Mouse (Mus musculus) cerebellum, postnatal 14 days (tissue): Measurements from ENCODE around the gene Grin2c.

Experiments used
- DNase-seq, 2 experiments: peaks; one replicate each; pipeline ENCODE4 v3.0.0; 2021; ENCODE audit warnings: mixed read lengths in 2 of 2

Grin2c gene

DNA sequence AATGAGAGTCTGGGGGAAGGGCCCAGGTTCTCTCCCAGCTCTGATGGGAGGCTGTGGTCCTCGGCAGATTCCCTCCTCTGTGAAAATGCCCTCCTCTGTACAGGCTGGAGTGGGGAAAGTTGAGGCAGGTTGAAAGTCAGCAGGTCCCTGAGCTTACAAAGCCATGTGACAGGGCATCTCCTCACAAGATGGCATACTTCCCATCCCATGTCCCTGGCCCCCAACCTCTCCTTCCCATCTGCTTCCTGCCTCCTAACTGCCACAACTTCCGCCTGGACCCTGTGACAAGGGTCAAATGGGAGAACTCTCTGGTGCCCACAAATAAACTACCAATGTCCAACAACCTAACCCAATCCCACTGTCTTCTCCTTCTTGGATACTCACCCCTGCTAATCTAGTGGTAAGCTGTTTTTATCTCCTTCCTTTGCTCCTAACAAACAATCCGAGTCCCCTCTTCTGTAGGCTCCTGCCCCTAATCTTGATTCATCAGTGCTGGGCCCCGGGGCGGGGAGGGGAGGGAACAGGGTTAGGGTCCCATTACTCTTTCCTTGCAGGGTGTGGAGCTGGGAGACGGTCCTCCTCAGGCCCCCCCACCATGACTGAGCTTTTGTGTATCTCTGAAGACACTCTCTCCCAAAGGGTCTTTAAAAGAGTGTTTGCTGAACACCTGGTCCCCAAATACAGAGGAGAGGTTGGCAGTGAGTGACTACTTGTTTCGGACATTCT is 2.7 kb downstream of the Grin2c start:
- peak; percentile 53 to 62 for DNase-seq

DNA sequence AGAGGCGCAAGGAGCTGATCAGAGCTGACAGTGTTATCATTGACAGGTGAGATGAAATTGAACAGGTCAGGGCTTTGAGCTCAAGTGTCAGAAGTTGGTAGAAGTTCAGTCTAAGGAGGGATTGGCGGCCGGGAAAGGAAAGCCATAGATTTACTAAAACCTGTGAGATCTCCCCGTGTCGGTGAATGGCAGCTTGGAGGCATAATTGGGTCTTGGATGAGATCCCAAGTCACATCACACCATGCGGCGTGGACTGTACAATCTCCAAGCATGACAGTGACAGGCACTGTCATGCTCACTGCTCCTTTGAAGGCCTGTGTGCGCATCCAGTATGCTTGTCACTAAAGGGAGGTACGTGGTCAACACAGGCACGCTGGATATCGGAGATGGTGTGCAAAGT is 4.1 kb downstream of the Grin2c start:
- DNase-seq = peak; percentile 75 to 80

DNA sequence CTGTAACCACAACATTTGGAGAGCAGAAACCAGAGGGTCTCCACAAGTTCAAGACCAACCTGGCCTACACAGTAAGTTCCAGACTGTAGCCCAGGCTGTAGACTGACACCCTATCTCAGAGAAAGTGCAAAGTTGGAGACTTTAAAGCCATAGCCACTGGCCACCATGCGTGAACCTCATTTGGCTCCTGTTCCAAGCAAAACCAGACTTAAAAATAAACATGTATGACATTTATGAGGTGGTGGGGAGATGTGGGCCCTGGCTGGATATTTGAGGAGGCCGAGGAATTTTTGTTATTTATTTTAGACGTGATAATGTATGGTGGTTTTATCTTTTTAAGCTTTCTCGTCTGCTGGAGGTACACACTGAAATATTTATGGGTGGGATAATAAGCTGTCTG is 7.9 kb downstream of the Grin2c start:
- DNase-seq = no peak

DNA sequence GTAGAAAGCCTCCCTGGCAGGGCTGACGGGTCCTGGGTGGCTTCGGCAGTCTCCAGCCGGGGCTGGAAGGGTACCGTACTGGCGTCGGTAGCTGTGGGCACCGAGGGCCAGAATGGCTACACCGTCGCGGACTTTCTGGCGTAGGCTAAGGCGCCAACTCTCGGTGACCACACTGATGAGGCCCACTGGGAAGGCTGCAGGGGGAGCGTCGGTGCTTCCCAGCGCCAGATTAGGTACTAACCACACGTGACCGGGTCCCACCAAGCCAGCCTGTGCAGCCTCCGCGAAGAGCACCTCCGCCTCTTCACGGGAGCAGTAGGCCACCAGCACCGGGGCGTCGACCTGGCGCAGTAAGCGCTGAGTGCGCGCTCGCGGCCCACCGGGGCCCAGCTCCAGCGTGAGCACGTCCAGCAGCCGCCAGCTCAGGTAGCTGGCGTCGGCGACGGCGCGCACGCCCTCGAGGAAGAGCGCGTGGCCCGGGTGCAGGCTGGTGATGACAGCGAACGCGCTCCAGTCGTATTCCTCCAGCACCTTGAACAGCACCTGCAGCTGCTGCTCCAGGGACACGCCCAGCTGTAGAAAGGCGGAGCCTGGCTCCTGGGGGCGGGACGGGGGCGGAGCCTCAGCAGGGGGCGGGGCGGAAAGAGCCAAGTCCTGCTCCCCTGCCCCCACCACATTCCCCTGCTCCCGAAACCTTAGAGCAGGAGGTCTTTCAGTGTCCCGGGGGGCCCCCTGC is 9.1 kb downstream of the Grin2c start:
- no peak for DNase-seq

DNA sequence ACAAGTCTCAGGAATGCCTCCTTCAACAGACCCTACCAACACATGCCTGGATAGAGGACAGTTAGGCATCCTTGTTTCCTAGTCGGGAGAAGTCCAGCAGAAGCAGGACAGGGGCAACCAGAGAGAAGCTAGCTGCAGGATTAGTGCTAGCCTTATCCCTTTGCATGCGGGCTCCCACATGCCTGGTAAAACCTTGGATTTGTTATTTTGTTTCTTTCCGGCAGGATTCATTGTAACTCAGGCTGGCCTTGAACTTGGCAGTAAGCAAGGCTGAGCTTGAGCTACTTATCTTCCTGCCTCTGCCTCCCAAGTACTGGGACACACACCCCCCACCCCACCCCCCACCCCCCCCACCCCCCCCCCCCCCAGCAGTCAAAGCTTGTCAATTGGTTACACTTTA is 15.8 kb downstream of the Grin2c start:
- no peak for DNase-seq

DNA sequence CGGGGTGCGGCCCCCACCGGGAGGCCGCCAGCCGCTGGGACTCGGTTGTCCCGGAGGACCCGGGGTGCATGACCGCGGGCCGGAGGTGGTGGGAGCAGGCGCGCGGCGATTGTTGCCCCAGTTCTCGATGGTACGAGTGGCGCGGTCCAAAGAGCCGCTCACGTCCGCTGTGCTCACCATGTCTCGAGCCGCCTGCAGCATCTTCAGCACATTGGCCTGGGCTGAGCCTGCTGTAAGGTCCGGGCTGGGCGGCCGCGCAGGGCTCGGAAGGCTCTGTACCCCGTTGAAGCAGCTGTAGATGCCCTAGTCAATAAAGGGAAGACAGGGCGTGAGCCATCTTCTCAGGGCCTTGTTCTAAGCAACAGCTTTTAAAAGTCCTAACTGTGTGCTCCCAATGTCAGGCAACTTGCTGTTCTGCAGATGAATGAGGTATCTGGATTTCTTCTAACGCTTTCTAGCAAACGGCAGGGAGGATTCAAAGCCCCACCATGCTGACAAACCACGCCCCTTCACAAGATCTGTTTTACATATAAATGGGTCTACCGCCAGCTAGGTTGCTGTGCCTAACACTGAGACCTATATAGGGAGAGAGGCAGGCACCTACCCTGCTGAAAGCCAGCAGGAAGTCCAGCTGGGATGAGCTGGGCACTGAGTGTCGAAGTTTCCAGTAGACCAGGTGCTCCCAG is 16.5 kb downstream of the Grin2c start:
- DNase-seq = no peak

DNA sequence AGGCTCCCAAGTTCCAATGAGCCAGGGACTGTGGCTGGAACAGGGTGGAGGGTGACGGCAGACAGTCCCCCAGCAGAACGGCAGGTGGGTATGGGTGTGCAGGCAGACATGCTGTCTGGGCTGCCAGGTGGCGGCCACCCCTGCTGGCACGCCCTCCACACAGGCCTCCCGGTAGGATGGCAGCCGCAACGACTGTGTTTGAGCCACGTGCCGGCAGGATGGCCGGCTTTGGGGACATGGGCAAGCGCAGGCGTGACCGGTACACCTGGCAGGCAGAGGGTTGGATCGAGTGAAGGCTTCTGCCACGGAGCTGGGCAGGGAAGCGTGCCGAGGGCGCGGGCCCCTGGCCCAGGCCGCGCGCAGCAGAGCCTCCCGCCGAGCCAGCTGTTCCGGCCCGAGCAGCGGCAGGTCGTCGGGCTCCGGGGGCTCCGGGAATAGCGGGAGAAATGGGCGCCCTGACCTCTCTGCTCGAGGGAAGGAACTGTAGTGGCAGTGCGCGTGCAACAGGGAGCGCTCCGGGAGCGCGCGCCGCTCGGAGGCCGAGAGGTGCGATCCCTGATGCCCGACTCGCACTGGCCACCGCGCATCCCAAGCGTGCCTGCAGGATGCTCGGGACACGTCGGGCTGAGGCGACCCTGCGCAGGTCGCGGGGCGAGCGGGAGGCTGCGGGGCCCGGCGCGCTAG is 17.2 kb downstream of the Grin2c start:
- DNase-seq = peak in 1 of 2 experiments; percentile 66

DNA sequence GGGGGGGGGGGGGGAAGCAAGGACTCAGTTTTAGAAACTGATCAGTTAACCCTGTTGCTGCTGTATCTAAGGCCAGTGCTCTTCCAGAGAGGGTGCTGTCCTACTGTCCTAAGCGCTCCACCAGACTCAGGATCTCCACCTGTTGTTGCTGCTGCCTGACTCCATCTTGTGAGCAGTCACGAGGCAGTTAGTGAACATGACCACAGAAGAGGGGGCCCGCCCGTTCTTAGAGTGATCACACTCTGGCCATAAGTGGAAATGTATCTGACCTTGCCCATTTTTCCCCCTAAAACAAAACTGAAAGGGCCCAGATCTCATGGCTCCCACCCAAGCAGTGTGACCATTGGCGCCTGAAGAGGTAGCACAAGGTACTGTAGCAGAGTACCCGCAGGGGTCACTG is 19.1 kb downstream of the Grin2c start:
- peak in 1 of 2 experiments; percentile 24 for DNase-seq

DNA sequence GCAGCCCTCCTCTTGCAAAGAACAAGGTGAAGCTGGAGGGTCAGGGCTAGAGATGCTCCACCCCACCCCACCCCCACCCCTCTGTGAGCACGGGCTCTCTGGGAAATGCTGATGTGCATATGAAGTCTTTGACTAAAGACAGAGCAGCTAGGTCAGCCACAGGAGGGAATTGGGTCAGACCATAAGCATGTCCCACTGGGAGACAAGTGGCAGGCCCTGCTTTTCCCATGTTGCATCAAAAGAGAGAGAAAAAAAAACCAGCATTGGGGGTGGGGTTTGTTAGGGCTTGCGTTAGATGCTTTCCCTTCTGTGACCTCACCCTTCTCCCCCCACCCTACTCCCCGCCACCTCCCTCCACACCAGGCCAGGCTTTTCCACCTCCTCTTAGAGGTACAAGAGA is 19.8 kb downstream of the Grin2c start:
- DNase-seq = no peak

DNA sequence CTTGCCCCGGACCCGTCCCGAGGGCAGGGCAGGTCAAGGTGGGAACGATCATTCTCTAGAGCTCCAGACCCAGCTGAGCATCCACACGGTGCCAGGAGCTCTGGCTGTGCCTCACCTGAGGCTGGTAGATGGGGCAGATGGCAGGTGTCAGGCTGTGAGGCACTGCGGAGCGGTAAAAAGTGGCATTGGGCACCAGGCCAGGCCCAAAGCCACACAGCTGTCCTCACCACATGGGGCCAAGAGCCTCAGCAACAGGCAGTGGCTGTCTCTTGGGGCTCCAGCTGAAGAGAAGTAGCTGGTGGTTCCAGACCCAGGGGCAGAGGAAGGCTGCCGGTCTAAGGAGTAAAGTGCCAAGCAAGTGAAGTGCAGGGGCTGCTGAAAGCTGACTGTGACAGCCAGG is 20.7 kb downstream of the Grin2c start:
- peak; percentile 70 to 71 for DNase-seq

DNA sequence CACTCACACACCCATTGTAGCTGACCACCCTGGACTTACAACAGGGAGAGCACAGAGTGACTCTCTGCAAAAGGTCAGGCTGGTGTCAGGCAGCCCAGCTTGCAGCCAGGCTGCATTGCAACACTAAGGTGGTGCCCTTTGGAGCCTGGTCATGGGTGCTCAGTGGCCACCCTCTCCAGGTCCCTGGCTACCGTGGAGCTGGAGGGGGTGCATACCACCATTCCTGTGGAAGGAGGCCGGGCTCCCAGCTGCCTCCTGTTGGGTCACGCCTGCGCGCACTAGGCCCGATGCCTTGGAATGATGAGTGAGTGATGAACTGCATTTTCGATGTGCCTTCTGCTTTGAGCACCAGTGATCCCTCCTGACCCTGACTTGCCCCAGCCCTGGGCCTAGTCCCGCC is 22.2 kb downstream of the Grin2c start:
- no peak for DNase-seq

DNA sequence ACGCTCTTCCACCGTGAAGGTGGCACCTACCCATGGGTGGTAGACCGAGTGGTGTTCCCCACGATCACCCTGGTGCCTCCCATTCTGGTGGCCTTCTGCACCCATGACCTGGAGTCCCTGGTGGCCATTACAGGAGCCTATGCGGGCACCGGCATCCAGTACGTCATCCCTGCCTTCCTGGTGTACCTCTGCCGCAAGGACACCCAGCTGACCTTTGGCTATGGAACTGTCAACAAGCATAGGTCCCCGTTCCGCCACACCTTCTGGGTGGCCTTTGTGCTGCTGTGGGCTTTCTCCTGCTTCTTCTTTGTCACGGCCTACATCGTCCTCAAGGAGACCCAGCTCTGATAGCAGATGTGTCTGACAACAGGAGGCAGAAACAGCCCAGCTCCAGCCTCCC is 23.3 kb downstream of the Grin2c start:
- DNase-seq = no peak

DNA sequence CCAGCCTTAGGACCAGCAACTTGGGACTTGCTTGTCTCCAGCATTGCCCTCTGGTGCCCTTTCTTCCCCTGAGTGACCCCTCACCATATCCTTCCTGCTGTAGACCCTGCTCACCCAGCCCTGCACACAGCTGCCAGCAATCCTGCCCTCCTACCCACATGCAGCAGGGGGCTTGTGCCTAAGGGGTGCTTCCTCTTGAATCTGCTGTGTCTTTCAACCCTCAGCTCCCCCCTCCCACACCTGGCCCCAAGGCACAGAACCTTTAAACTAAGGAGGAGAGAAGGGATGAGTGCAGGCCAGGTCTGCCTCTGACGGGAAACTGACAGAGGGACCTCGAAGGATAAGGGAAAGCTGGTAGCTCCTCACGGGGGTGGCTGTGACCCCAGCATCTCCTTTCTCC is 24.3 kb downstream of the Grin2c start:
- DNase-seq = no peak

DNA sequence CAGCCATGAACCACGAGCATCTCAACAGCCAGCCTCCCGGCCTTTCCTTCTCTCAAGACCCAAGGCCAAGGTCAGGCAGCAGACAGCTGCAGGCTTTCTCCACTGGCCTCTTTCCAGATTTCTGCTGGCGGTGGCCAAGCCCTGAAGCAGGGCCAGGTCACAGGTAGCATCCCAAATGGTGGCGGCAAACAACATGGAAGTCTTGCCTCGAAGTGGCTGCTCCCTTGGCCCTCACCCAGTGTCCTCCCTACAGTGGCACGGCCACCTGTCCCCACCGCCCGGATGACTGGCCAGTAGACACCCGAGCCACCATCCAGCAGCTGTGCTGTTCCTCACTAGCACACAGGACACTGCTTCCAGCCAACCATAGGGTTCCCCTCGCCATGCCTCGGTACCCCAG is 25.6 kb downstream of the Grin2c start:
- DNase-seq = peak; percentile 59 to 73

DNA sequence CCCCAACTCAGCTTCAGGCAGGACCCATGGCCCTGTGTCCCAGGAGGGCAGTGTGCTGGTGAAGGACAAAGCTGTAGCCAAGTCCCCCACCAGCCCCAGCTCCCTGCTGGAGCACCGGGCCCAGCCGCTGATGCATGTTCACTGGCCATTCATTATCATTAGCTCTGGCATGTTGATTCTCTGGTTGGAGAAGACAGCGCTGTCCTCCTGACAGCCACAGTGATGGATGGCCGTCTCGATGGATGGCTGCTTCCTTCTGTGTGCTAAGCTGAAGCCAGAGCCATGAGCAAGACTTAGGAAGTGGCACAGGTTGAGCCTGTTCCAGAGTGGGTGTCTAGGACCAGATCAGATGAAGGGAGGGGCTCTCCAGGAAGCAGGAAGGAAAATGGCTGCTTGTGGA is 30.5 kb downstream of the Grin2c start:
- DNase-seq = no peak

DNA sequence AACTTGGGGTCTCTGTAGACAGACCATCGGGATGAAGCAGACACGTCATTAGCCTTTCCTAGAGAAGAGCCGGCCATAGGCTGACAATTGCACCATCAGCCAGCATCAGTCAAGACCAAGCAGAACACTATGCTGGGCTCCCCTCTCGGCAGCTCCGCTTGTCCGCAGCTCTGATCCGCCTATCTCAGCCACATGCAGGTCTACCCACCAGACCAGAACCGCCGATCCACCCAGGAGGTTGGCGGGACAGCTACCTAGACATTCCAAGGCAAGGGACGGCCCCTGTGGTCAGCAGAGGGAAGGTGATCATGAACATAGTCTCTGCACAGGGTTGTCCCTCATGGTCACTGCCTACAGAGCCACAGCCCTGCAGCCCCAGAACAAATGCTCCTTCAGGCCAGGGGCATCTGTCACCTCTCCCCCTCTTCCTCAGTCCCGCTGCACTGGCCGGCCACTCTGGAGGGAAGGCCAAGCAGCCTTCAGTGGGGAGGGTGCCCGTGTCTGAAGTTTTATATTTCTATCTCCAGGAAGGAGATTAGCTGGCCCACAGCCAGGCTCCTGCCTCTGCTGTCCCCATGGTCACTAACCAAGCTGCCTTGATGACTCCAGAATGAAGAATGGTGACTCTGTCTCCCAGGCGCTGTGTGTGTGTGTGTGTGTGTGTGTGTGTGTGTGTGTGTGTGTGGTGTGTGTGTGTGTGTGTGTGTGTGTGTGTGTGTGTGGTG is 32.6 kb downstream of the Grin2c start:
- DNase-seq = peak; percentile 64 to 75

DNA sequence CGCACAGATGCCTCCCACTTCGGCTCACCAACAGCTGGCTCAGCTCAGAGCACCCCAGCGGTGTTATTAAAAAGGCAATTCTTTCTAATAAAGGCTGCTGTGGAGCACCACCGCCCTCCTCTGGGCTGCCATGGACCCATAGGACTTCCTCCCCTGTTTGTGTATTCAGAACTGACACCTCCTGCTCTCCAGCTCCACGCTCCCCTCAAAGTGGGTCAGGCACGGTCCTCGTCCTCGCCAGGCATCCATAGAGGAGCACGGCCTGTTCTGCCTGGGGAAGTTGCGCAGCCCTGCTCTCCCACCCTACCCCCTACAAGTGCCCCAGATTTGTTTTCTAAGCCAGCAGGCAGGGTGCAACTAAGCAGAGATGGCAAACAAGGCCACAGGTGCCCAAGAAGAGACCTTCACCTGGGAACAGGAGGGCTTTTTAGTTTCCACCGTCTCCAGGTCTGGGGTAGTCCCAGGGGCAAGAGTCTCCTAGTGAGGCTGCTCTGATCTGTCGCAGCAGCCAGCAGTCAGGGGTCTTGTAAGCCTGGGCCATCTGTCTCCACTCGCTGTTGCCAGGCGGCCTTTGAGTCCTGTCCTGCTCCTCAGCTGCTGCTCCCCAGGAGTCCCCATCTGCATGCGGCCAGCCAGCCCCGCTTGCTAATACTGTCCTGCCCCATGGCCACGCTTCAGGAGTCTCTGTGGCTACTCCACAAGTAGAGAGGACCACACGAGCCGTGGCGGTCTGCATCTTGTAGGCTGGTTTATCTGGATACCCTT is 33.3 kb downstream of the Grin2c start:
- peak in 1 of 2 experiments; percentile 72 for DNase-seq

DNA sequence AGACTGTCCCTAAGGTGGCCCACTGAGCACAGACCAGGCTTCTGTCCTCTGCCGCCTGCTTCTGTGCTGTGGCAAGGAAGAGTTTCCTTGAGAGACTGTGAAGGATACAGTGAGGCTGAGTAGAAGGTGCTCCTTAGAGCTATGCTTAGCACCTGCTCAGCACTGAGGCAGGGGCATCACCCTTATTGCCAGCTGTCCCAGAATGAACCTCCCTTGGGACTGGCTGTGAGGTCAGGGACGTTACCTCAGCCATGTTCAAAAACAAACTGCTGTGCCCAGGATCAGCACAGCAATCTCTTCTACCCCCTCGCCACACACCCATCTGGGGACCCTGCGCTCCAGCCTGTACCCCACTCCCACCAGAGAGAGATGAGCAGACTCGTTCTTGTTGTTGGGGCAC is 34.2 kb downstream of the Grin2c start:
- no peak for DNase-seq

DNA sequence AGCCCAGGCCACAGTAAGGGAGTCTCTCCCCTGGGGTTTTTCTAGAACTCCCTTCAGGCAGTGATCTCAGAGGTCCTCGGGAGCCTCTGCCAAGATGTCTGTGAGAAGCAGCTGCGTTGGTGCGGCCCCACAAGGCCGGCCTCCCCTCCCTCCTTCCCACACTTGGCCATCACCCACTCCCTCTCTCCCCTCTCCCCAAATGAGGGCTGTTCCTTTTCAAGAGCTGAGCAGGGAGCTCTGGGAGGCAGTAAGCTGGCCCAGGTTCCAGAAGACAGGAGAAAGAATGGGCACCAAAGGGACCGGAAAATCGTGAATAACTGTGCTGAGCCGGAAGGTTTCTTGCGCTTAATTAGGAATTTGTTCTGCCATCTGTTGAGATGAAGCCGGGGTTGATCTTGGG is 35.1 kb downstream of the Grin2c start:
- peak in 1 of 2 experiments; percentile 45 for DNase-seq

DNA sequence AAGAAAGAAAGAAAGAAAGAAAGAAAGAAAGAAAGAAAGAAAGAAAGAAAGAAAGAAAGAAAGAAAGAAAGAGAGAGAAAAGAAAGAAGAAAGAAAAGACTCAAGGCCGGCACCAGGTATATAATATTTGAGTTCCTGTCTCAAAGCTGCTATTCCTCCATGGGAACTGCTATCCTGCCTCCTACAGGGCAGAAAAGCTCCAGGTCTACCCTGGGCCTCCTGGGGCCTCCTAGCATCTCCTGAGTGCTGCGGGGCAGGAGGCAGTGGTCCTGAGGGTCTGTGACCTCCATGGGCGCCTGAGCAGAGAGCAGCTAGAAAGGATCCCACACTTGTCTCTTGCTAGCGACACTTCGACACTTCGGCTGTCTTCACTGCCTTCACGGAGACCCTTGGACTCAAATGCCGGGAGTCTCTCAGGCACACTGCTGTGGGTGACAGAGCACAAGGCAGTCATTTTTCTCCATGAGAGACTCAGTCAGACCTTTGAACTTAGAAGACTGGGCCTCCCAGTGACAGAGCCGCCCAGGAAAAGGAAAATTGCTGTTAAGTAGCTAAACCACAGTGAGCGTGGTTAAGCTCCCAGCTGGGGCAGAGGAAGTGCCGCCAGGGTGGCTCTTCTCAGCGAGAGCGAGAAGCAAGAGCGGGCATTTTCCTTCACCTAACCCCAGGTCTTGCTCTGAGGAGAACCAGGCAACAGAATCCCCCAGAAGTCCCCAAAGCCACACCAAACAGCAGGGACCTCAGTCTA is 35.7 kb downstream of the Grin2c start:
- DNase-seq = no peak
